ENCODE assay signal across 9 mouse cellular contexts in the genomic region with DNA sequence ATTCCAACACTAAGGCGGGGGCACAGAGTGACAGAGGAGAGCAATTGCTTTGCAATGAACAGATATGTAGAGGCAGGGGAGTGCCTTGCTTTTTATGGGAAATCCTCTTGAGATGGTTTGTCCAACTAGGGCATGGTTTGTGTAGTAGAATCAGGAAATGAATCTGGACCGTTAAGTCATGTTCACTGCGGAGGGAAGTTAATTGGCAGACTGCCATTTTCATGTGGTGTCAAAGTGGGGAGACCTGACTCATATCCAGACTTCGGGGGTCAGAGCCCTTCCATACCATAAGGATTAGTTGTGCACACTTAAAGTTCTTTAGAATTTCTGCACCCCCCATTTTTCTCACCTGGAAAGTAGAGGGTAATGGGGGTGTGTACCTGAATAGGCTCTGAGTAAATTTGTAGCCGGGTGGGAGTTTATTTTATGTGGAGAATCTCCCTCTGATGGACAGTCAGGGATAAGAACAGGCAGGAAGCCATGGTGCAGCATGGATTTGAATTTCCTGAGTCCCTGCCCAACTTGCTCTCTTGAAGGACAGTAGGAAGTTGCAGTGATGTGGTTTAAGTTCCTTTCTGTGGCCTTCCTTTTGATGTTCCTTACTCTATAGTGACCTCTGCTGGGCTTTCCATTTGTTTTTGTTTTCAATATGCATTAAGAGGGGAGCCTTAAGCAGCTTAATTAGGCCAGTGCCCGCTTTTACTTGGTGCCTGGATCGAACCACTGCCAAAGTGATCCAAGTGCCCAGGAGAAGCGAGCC.
DNase-seq lines count a peak whose midpoint lies in the region; ATAC-seq and TF ChIP-seq lines count a peak whose summit lies in the region.
"Had no signal": no experiment of that assay in that cellular context is flagged by ENCODE, and none has a peak within 500 bp of the region (broad histone marks: within the 10 kb centered on the region; RNA-seq: fewer than 3 reads in every experiment).

No protein-coding gene starts in this region.

- peak; percentile 35 for DNase-seq in adrenal gland, postnatal 14 days
- DNase-seq in adrenal gland, adult 8-10 months: no peak
- peak in 1 of 3 experiments; percentile 20 for DNase-seq in liver, embryonic 14.5 days (ENCODE audit: low read depth in 3 of 3, low spot score in 3 of 3)
- DNase-seq in embryo, embryonic 10 days (ENCODE audit: low spot score): peak; percentile 57
- DNase-seq in kidney, postnatal 10 days: peak; percentile 49
- peak; percentile 42 for DNase-seq in retina, postnatal 7 days (ENCODE audit: low read depth, low spot score)
- no peak for DNase-seq in spleen, adult 12 weeks (ENCODE audit: low spot score)

- peak; percentile 33; the same call in 1 of the 2 replicates for TF ChIP-seq CTCF in liver, embryonic 14.5 days (IDR thresholded peaks at IDR 0.05; ENCODE audit: low read depth)

- 39% methylated on average over 8 of the region's 8 CpGs for whole genome bisulfite sequencing in liver, embryonic 14.5 days (ENCODE audit: insufficient replicate concordance)
- WGBS in liver, embryonic 12.5 days (ENCODE audit: insufficient replicate concordance): 39% methylated on average over 8 of the region's 8 CpGs

- TF ChIP-seq EP300 in liver, embryonic 14.5 days (IDR thresholded peaks at IDR 0.05; ENCODE audit: low read depth): no peak

- no peaks in the 10 kb centered on the region for H3K36me3 ChIP-seq in liver, embryonic 14.5 days (replicated peaks; ENCODE audit: control insufficient read depth, insufficient read depth, low read depth)
- no peaks in the 10 kb centered on the region for H3K36me3 ChIP-seq in liver, embryonic 12.5 days

- H3K4me2 ChIP-seq in liver, embryonic 14.5 days (ENCODE audit: low read depth): no peak overlapping the region
- no peak overlapping the region for H3K4me2 ChIP-seq in liver, embryonic 12.5 days

- H3K4me1 ChIP-seq in liver, embryonic 14.5 days (replicated peaks; ENCODE audit: control insufficient read depth in 2 of 2, insufficient read depth in 2 of 2, low read length in 1 of 2): no peaks in the 10 kb centered on the region
- no peaks in the 10 kb centered on the region for H3K4me1 ChIP-seq in liver, embryonic 12.5 days

- no peaks in the 10 kb centered on the region for H3K9me3 ChIP-seq in liver, embryonic 14.5 days (ENCODE audit: control insufficient read depth, low read length)
- no peaks in the 10 kb centered on the region for H3K9me3 ChIP-seq in liver, embryonic 12.5 days (replicated peaks)
- H3K9me3 ChIP-seq: megakaryocyte, embryonic 14.5 days had no signal

- no peak overlapping the region for H3K9ac ChIP-seq in liver, embryonic 14.5 days (replicated peaks)
- H3K9ac ChIP-seq in liver, embryonic 12.5 days: no peak overlapping the region

- H3K4me3 ChIP-seq in liver, embryonic 14.5 days (ENCODE audit: insufficient read depth in 1 of 2, low read depth in 2 of 2, low read length in 2 of 2): no peak overlapping the region
- H3K4me3 ChIP-seq in liver, embryonic 12.5 days: no peak overlapping the region
- H3K4me3 ChIP-seq: megakaryocyte, embryonic 14.5 days had no signal

- H3K27me3 ChIP-seq in liver, embryonic 14.5 days (ENCODE audit: control insufficient read depth, insufficient read depth, low read length): no peaks in the 10 kb centered on the region
- H3K27me3 ChIP-seq in liver, embryonic 12.5 days (replicated peaks): no peaks in the 10 kb centered on the region

- ATAC-seq in liver, embryonic 14.5 days (ENCODE audit: insufficient read depth): no peak
- no peak for ATAC-seq in liver, embryonic 12.5 days

- no peak overlapping the region for H3K27ac ChIP-seq in liver, embryonic 14.5 days
- H3K27ac ChIP-seq in liver, embryonic 12.5 days: no peak overlapping the region

Comparison
In these comparisons a context has a peak if more than half of its experiments do, and no peak if none do; other contexts are left out.
1. DNase-seq: peak in adrenal gland, postnatal 14 days (single experiment), embryo, embryonic 10 days (single experiment), kidney, postnatal 10 days (single experiment) and retina, postnatal 7 days (single experiment); none in adrenal gland, adult 8-10 months (single experiment) and spleen, adult 12 weeks (single experiment).